In genomic region chr9:20891339-20892103, GRCm38 (mm10) we compare ENCODE assay signal across 29 mouse cellular contexts. TPM values are rescaled to one million over a fixed set of nuclear protein-coding genes. Genes with fewer than 3 reads are reported as not detected.
DNase-seq lines count a peak whose midpoint lies in the region; ATAC-seq and TF ChIP-seq lines count a peak whose summit lies in the region.
"Had no signal": no experiment of that assay in that cellular context is flagged by ENCODE, and none has a peak within 500 bp of the region (broad histone marks: within the 10 kb centered on the region; RNA-seq: fewer than 3 reads in every experiment).

No protein-coding gene starts in this region.

- peaks cover 15% of the 10 kb centered on the region for H3K4me1 ChIP-seq in forebrain, embryonic 10.5 days
- H3K4me1 ChIP-seq in forebrain, embryonic 13.5 days = peaks cover 17% of the 10 kb centered on the region
- H3K4me1 ChIP-seq in liver, embryonic 11.5 days (replicated peaks; ENCODE audit: control insufficient read depth, insufficient read depth, low read length) = peaks cover 16% of the 10 kb centered on the region
- peaks cover 2 to 36% of the 10 kb centered on the region in 2 experiments for H3K4me1 ChIP-seq in MEL (ENCODE audit: control insufficient read depth in 1 of 2, insufficient read depth in 2 of 2, low read length in 2 of 2)
- peaks cover 8% of the 10 kb centered on the region for H3K4me1 ChIP-seq in liver, postnatal 0 days (ENCODE audit: insufficient read depth)

- no peak for TF ChIP-seq POLR2A in MEL (IDR thresholded peaks at IDR 0.05; ENCODE audit: control insufficient read depth in 1 of 2, insufficient read depth in 1 of 2, low read depth in 1 of 2, low read length in 2 of 2, poor library complexity in 1 of 2)

- no peak for DNase-seq in forebrain, embryonic 10.5 days (ENCODE audit: extremely low spot score, low spot score)
- no peak for DNase-seq in liver, embryonic 11.5 days (ENCODE audit: low spot score)
- DNase-seq in liver (no peak), MEL (ENCODE audit: low read depth, low spot score) (peak; percentile 65)
- DNase-seq in liver, postnatal 0 days = no peak
- no peak for DNase-seq in gastrocnemius, postnatal 4 days (ENCODE audit: low spot score in 2 of 2)
- DNase-seq: adrenal gland, postnatal 10 days; cerebellum, adult 2 months; cerebellum, postnatal 36 days; embryo, embryonic 11 days; gastrocnemius, postnatal 14 days; heart, postnatal 10 days; layer of hippocampus, adult 9-11 months; lung, adult 2 months; lung, postnatal 14 days; retina, postnatal 1 day; right cerebral cortex, postnatal 25 days; thymus, postnatal 36 days had no signal

- no peak overlapping the region for H3K27ac ChIP-seq in forebrain, embryonic 10.5 days
- no peak overlapping the region for H3K27ac ChIP-seq in forebrain, embryonic 13.5 days
- H3K27ac ChIP-seq in liver, embryonic 11.5 days (ENCODE audit: low read depth, low read length) = peak overlapping the region; percentile 62
- H3K27ac ChIP-seq in MEL (ENCODE audit: control insufficient read depth, low read depth, low read length) = peak overlapping the region; percentile 13
- H3K27ac ChIP-seq in liver, postnatal 0 days (ENCODE audit: low read depth) = peak overlapping the region; percentile 52
- H3K27ac ChIP-seq: embryonic facial prominence, embryonic 15.5 days; hindbrain, embryonic 10.5 days; left cerebral cortex, adult 2 months; neural tube, embryonic 13.5 days; stomach, embryonic 15.5 days had no signal

- H3K4me3 ChIP-seq in forebrain, embryonic 10.5 days = peak overlapping the region; percentile 85; the same call in 1 of the 2 replicates
- H3K4me3 ChIP-seq in forebrain, embryonic 13.5 days = no peak overlapping the region
- H3K4me3 ChIP-seq in liver, embryonic 11.5 days (ENCODE audit: low read depth, low read length) = peak overlapping the region; percentile 67; the same call in 1 of the 2 replicates
- no peak overlapping the region for H3K4me3 ChIP-seq in MEL (ENCODE audit: control insufficient read depth in 1 of 2, insufficient read depth in 1 of 2, low read depth in 2 of 2, low read length in 2 of 2)
- H3K4me3 ChIP-seq in liver, postnatal 0 days (ENCODE audit: low read depth, low read length) = no peak overlapping the region
- H3K4me3 ChIP-seq: embryonic facial prominence, embryonic 15.5 days; hindbrain, embryonic 10.5 days; left cerebral cortex, adult 2 months; myocyte; neural tube, embryonic 13.5 days; stomach, embryonic 15.5 days had no signal

- H3K4me2 ChIP-seq in forebrain, embryonic 13.5 days = no peak overlapping the region
- H3K4me2 ChIP-seq in liver, embryonic 11.5 days = no peak overlapping the region
- no peak overlapping the region for H3K4me2 ChIP-seq in liver, postnatal 0 days (ENCODE audit: low read depth, low read length)
- H3K4me2 ChIP-seq: embryonic facial prominence, embryonic 15.5 days; neural tube, embryonic 13.5 days; stomach, embryonic 15.5 days had no signal

- peaks cover 74% of the 10 kb centered on the region for H3K36me3 ChIP-seq in forebrain, embryonic 10.5 days (replicated peaks)
- H3K36me3 ChIP-seq in forebrain, embryonic 13.5 days (ENCODE audit: poor library complexity, severe bottlenecking) = peaks cover 73% of the 10 kb centered on the region
- H3K36me3 ChIP-seq in liver, embryonic 11.5 days (ENCODE audit: control insufficient read depth, insufficient read depth, low read length) = peaks cover 70% of the 10 kb centered on the region
- H3K36me3 ChIP-seq in MEL (ENCODE audit: control insufficient read depth in 1 of 2, insufficient read depth in 2 of 2, low read length in 2 of 2) = peaks cover 18 to 41% of the 10 kb centered on the region in 2 experiments
- H3K36me3 ChIP-seq in liver, postnatal 0 days (replicated peaks; ENCODE audit: insufficient read depth, low read length) = peaks cover 69% of the 10 kb centered on the region

- no peak for ATAC-seq in forebrain, embryonic 13.5 days
- no peak for ATAC-seq in liver, embryonic 11.5 days (replicated peaks; ENCODE audit: low FRiP score)
- ATAC-seq in liver, postnatal 0 days = no peak
- ATAC-seq: forebrain, embryonic 16.5 days; hindbrain, embryonic 16.5 days; intestine, embryonic 16.5 days; midbrain, embryonic 16.5 days had no signal

- H3K9ac ChIP-seq in forebrain, embryonic 13.5 days = no peak overlapping the region
- peak overlapping the region; percentile 93; the same call in 1 of the 2 replicates for H3K9ac ChIP-seq in liver, embryonic 11.5 days (ENCODE audit: low read depth, low read length)
- H3K9ac ChIP-seq in MEL (ENCODE audit: control insufficient read depth, low read depth, low read length, poor library complexity, severe bottlenecking) = peak overlapping the region; percentile 78; the same call in 1 of the 2 replicates
- no peak overlapping the region for H3K9ac ChIP-seq in liver, postnatal 0 days (replicated peaks)
- H3K9ac ChIP-seq: embryonic facial prominence, embryonic 15.5 days; neural tube, embryonic 13.5 days; stomach, embryonic 15.5 days had no signal

- peaks cover 50% of the 10 kb centered on the region for H3K79me2 ChIP-seq in MEL (ENCODE audit: control insufficient read depth, insufficient read depth, low read length, poor library complexity)

- TF ChIP-seq RAD21 in MEL (IDR thresholded peaks at IDR 0.05; ENCODE audit: low read depth, low read length) = no peak

- no peak for TF ChIP-seq CTCF in MEL (IDR thresholded peaks at IDR 0.05 in 2 of 3, conservative IDR thresholded peaks at IDR 0.05 in 1 of 3; ENCODE audit: control insufficient read depth in 1 of 3, insufficient read depth in 1 of 3, low read depth in 2 of 3, low read length in 3 of 3, poor library complexity in 1 of 3, severe bottlenecking in 1 of 3)
- no peak for TF ChIP-seq CTCF in liver, postnatal 0 days (IDR thresholded peaks at IDR 0.05; ENCODE audit: low read depth)

- TF ChIP-seq EP300 in MEL (IDR thresholded peaks at IDR 0.05; ENCODE audit: low read depth in 1 of 2, low read length in 2 of 2) = no peak
- no peak for TF ChIP-seq EP300 in liver, postnatal 0 days (IDR thresholded peaks at IDR 0.05; ENCODE audit: low read depth)

- no peaks in the 10 kb centered on the region for H3K27me3 ChIP-seq in forebrain, embryonic 10.5 days (ENCODE audit: poor library complexity, severe bottlenecking)
- no peaks in the 10 kb centered on the region for H3K27me3 ChIP-seq in forebrain, embryonic 13.5 days
- H3K27me3 ChIP-seq in liver, embryonic 11.5 days (replicated peaks; ENCODE audit: control insufficient read depth, insufficient read depth, low read length) = no peaks in the 10 kb centered on the region
- no peaks in the 10 kb centered on the region for H3K27me3 ChIP-seq in MEL (ENCODE audit: control insufficient read depth in 1 of 2, insufficient read depth in 2 of 2, low read length in 2 of 2)
- H3K27me3 ChIP-seq in liver, postnatal 0 days (ENCODE audit: insufficient read depth, low read length) = no peaks in the 10 kb centered on the region
- H3K27me3 ChIP-seq: embryonic facial prominence, embryonic 15.5 days; neural tube, embryonic 13.5 days; stomach, embryonic 15.5 days had no signal

- H3K9me3 ChIP-seq in forebrain, embryonic 10.5 days = no peaks in the 10 kb centered on the region
- no peaks in the 10 kb centered on the region for H3K9me3 ChIP-seq in forebrain, embryonic 13.5 days (replicated peaks)
- H3K9me3 ChIP-seq in liver, embryonic 11.5 days (ENCODE audit: control insufficient read depth, low read length) = no peaks in the 10 kb centered on the region
- H3K9me3 ChIP-seq in MEL (replicated peaks; ENCODE audit: insufficient read depth, low read length) = no peaks in the 10 kb centered on the region
- H3K9me3 ChIP-seq in liver, postnatal 0 days (ENCODE audit: low read length) = no peaks in the 10 kb centered on the region
- H3K9me3 ChIP-seq: embryonic facial prominence, embryonic 15.5 days; hindbrain, embryonic 10.5 days; neural tube, embryonic 13.5 days; stomach, embryonic 15.5 days had no signal

- 89% methylated on average over 26 of the region's 26 CpGs for WGBS in forebrain, embryonic 10.5 days
- 84% methylated on average over 26 of the region's 26 CpGs for WGBS in forebrain, embryonic 13.5 days
- WGBS in liver, embryonic 11.5 days = 77% methylated on average over 26 of the region's 26 CpGs
- 77% methylated on average over 26 of the region's 26 CpGs for WGBS in liver, postnatal 0 days (ENCODE audit: insufficient replicate concordance)

RNA-seq across cellular contexts. Expression of gene Ppan, which starts 3.5 kb away (rescaled TPM):
- 107 and 108 TPM in 2 replicates for polyA plus RNA-seq in forebrain, embryonic 10.5 days (2016; fragmentation: Nextera tagmentation; extraction: Ambion mirVana)
- 57.7 and 65.2 TPM in 2 replicates for polyA plus RNA-seq in forebrain, embryonic 13.5 days (2015; fragmentation: Nextera tagmentation; extraction: Ambion mirVana)
- 170 and 178 TPM in 2 replicates for polyA plus RNA-seq in liver, embryonic 11.5 days (2014; fragmentation: Nextera tagmentation; extraction: Ambion mirVana)
- total RNA-seq in MEL (2012; rRNA removed) = 612 and 763 TPM in 2 replicates
- 100 to 1,000 TPM; 251 to 953 TPM for polyA plus RNA-seq in MEL (2012; ENCODE audit: insufficient read depth in 1 of 2, insufficient read length in 2 of 2, low read depth in 1 of 2, low replicate concordance in 2 of 2, missing spikeins in 1 of 2)
- polyA plus RNA-seq in liver, postnatal 0 days (2015; fragmentation: Nextera tagmentation; extraction: Ambion mirVana) = 32.4 and 32.5 TPM in 2 replicates
- total RNA-seq in gastrocnemius, postnatal 4 days (2021) = 10 to 100 TPM; 25.0 to 28.7 TPM

RNA-seq across cellular contexts. Expression of gene Eif3g, which starts 6.9 kb away (rescaled TPM):
- 425 and 433 TPM in 2 replicates for polyA plus RNA-seq in forebrain, embryonic 10.5 days (2016; fragmentation: Nextera tagmentation; extraction: Ambion mirVana)
- polyA plus RNA-seq in forebrain, embryonic 13.5 days (2015; fragmentation: Nextera tagmentation; extraction: Ambion mirVana) = 327 and 332 TPM in 2 replicates
- 440 and 448 TPM in 2 replicates for polyA plus RNA-seq in liver, embryonic 11.5 days (2014; fragmentation: Nextera tagmentation; extraction: Ambion mirVana)
- 1,228 and 1,516 TPM in 2 replicates for total RNA-seq in MEL (2012; rRNA removed)
- polyA plus RNA-seq in MEL (2012; ENCODE audit: insufficient read depth in 1 of 2, insufficient read length in 2 of 2, low read depth in 1 of 2, low replicate concordance in 2 of 2, missing spikeins in 1 of 2) = 1,000 to 10,000 TPM in 1 of 2 experiments, not detected in 1; 1,873 TPM
- polyA plus RNA-seq in liver, postnatal 0 days (2015; fragmentation: Nextera tagmentation; extraction: Ambion mirVana) = 128 and 129 TPM in 2 replicates
- total RNA-seq in gastrocnemius, postnatal 4 days (2021) = 100 to 1,000 TPM; 146 to 158 TPM

RNA-seq across cellular contexts. Expression of gene Angptl6, which starts 12.0 kb away (rescaled TPM):
- 4.4 and 5.1 TPM in 2 replicates for polyA plus RNA-seq in forebrain, embryonic 10.5 days (2016; fragmentation: Nextera tagmentation; extraction: Ambion mirVana)
- polyA plus RNA-seq in forebrain, embryonic 13.5 days (2015; fragmentation: Nextera tagmentation; extraction: Ambion mirVana) = 8.5 and 11.1 TPM in 2 replicates
- polyA plus RNA-seq in liver, embryonic 11.5 days (2014; fragmentation: Nextera tagmentation; extraction: Ambion mirVana) = 9.4 TPM in 2 replicates
- total RNA-seq in MEL (2012; rRNA removed) = 10.9 and 18.1 TPM in 2 replicates
- 10 to 100 TPM in 1 of 2 experiments, not detected in 1; 22.6 TPM for polyA plus RNA-seq in MEL (2012; ENCODE audit: insufficient read depth in 1 of 2, insufficient read length in 2 of 2, low read depth in 1 of 2, low replicate concordance in 2 of 2, missing spikeins in 1 of 2)
- polyA plus RNA-seq in liver, postnatal 0 days (2015; fragmentation: Nextera tagmentation; extraction: Ambion mirVana) = 16.6 TPM in 2 replicates
- 1 to 10 TPM; 3.9 to 4.5 TPM for total RNA-seq in gastrocnemius, postnatal 4 days (2021)

RNA-seq across cellular contexts. Expression of gene A230050P20Rik, which starts 23.1 kb away (rescaled TPM):
- polyA plus RNA-seq in forebrain, embryonic 10.5 days (2016; fragmentation: Nextera tagmentation; extraction: Ambion mirVana) = 1.2 and 1.9 TPM in 2 replicates
- polyA plus RNA-seq in forebrain, embryonic 13.5 days (2015; fragmentation: Nextera tagmentation; extraction: Ambion mirVana) = 1.1 and 1.2 TPM in 2 replicates
- polyA plus RNA-seq in liver, embryonic 11.5 days (2014; fragmentation: Nextera tagmentation; extraction: Ambion mirVana) = 7.1 and 8.8 TPM in 2 replicates
- total RNA-seq in MEL (2012; rRNA removed) = 53.9 and 63.7 TPM in 2 replicates
- polyA plus RNA-seq in MEL (2012; ENCODE audit: insufficient read depth in 1 of 2, insufficient read length in 2 of 2, low read depth in 1 of 2, low replicate concordance in 2 of 2, missing spikeins in 1 of 2) = 100 to 1,000 TPM; 190 to 199 TPM
- polyA plus RNA-seq in liver, postnatal 0 days (2015; fragmentation: Nextera tagmentation; extraction: Ambion mirVana) = 3.5 and 5.4 TPM in 2 replicates
- 1 to 10 TPM; 8.2 to 9.7 TPM for total RNA-seq in gastrocnemius, postnatal 4 days (2021)

Comparison
In these comparisons a context has a peak if more than half of its experiments do, and no peak if none do; other contexts are left out.
1. H3K4me3 ChIP-seq: peak in forebrain, embryonic 10.5 days (single experiment) and liver, embryonic 11.5 days (single experiment); none in forebrain, embryonic 13.5 days (single experiment), MEL (0 of 2) and liver, postnatal 0 days (single experiment).
2. H3K9ac ChIP-seq: peak in liver, embryonic 11.5 days (single experiment) and MEL (single experiment); none in forebrain, embryonic 13.5 days (single experiment) and liver, postnatal 0 days (single experiment).
3. H3K27ac ChIP-seq: peak in liver, embryonic 11.5 days (single experiment), MEL (single experiment) and liver, postnatal 0 days (single experiment); none in forebrain, embryonic 10.5 days (single experiment) and forebrain, embryonic 13.5 days (single experiment).